Mouse (Mus musculus) stomach, postnatal 0 days (tissue): ENCODE measurements around the gene Kremen1.

Experiments used
- CTCF ChIP-seq: IDR thresholded peaks from 2 replicates; pipeline ENCODE4 v1.5.1; 2016; ENCODE audit warnings: antibody characterized with exemption, low read depth, mild to moderate bottlenecking, moderate library complexity
- EP300 ChIP-seq: optimal IDR thresholded peaks from 2 replicates; pipeline ENCODE3; 2016; ENCODE audit warnings: antibody characterized with exemption

- TF ChIP-seq CTCF (no peak), EP300 (no peak)
Observed at GRCm38 (mm10) chr11:5197068-5197467, 64.3 kb downstream of the Kremen1 start.
